In the genomic region with DNA sequence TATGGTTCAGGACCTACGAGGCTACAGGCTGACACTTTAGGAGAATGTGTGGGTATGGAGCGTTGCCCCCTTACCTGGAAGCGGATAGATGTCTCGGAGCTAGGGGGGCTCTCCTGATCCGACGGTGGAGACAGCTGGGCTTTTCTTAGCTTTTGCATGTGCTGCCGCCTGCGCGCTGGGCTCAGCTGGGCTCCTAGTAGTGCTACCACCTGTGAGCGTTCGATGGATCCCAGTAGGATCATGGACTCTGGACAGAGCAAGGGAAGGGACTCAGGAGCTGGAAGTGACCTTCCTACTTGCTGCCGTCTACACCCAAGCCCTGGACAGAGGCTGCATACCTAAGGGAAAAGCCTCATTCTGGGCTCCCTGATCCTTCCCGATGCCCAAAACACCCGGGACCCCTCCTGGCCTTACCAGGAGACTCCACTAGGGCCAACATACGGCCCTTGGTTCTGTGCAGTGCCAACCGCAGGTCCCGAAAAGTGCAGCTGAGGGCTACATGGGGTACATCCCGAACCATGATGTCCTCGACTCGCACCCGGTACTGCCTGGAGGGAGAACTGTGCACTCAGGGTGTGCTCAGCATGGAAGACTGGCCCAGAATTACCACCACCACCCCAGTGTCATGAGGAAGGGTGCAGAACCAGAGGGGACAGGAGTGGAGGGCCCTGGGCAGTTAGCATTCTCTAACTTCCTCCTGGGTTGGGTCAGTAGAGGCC, we compare ENCODE assay signal across 13 mouse cellular contexts. TPM values are rescaled to one million over a fixed set of nuclear protein-coding genes. Genes with fewer than 3 reads are reported as not detected.
A peak's percentile ranks its signal among the peaks of the same experiment; 100 is the strongest.
DNase-seq lines count a peak whose midpoint lies in the region; ATAC-seq lines count a peak whose summit lies in the region.
"Had no signal": no experiment of that assay in that cellular context is flagged by ENCODE, and none has a peak within 500 bp of the region (broad histone marks: within the 10 kb centered on the region; RNA-seq: fewer than 3 reads in every experiment).

No protein-coding gene starts in this region.

- peak; percentile 28 for DNase-seq in cerebellum, adult 9-11 months
- DNase-seq in hindbrain, embryonic 14.5 days (ENCODE audit: low spot score), result no peak
- no peak for DNase-seq in adrenal gland, postnatal 4 days (ENCODE audit: low spot score in 2 of 2)
- DNase-seq in urinary bladder, adult 18-20 months (ENCODE audit: low spot score in 2 of 2), result no peak
- DNase-seq: adrenal gland, postnatal 10 days; kidney, adult 8-10 months had no signal

- peaks cover 3% of the 10 kb centered on the region; the same call in 1 of the 2 replicates for H3K4me1 ChIP-seq in hindbrain, embryonic 14.5 days (replicated peaks; ENCODE audit: control insufficient read depth, insufficient read depth, low read length)
- H3K4me1 ChIP-seq in hindbrain, embryonic 13.5 days (replicated peaks), result peaks cover under 1% of the 10 kb centered on the region
- H3K4me1 ChIP-seq in midbrain, embryonic 13.5 days (replicated peaks), result peaks cover 2% of the 10 kb centered on the region; the same call in 1 of the 2 replicates
- 0 out of 2 replicates have a peak, but pooled peaks cover 3% of the 10 kb centered on the region for H3K4me1 ChIP-seq in midbrain, embryonic 15.5 days

- no peaks in the 10 kb centered on the region for H3K9me3 ChIP-seq in hindbrain, embryonic 14.5 days (ENCODE audit: control insufficient read depth, low read length)
- no peaks in the 10 kb centered on the region for H3K9me3 ChIP-seq in hindbrain, embryonic 13.5 days
- no peaks in the 10 kb centered on the region for H3K9me3 ChIP-seq in midbrain, embryonic 13.5 days
- no peaks in the 10 kb centered on the region for H3K9me3 ChIP-seq in midbrain, embryonic 15.5 days

- no peak overlapping the region for H3K27ac ChIP-seq in hindbrain, embryonic 14.5 days
- no peak overlapping the region for H3K27ac ChIP-seq in hindbrain, embryonic 13.5 days
- no peak overlapping the region for H3K27ac ChIP-seq in midbrain, embryonic 13.5 days
- no peak overlapping the region for H3K27ac ChIP-seq in midbrain, embryonic 15.5 days

- no peaks in the 10 kb centered on the region for H3K27me3 ChIP-seq in hindbrain, embryonic 14.5 days (ENCODE audit: control insufficient read depth, insufficient read depth, low read length)
- no peaks in the 10 kb centered on the region for H3K27me3 ChIP-seq in hindbrain, embryonic 13.5 days
- no peaks in the 10 kb centered on the region for H3K27me3 ChIP-seq in midbrain, embryonic 13.5 days
- H3K27me3 ChIP-seq in midbrain, embryonic 15.5 days (replicated peaks), result no peaks in the 10 kb centered on the region
- H3K27me3 ChIP-seq: CH12.LX had no signal

- WGBS in hindbrain, embryonic 14.5 days, result 95% methylated on average over 21 of the region's 21 CpGs
- WGBS in hindbrain, embryonic 13.5 days, result 92% methylated on average over 21 of the region's 21 CpGs
- 91% methylated on average over 21 of the region's 21 CpGs for WGBS in midbrain, embryonic 13.5 days
- WGBS in midbrain, embryonic 15.5 days, result 94% methylated on average over 21 of the region's 21 CpGs

- H3K36me3 ChIP-seq in hindbrain, embryonic 14.5 days (replicated peaks; ENCODE audit: control insufficient read depth, insufficient read depth), result peaks cover 90% of the 10 kb centered on the region
- peaks cover 95% of the 10 kb centered on the region for H3K36me3 ChIP-seq in hindbrain, embryonic 13.5 days
- peaks cover 86% of the 10 kb centered on the region for H3K36me3 ChIP-seq in midbrain, embryonic 13.5 days
- peaks cover 7% of the 10 kb centered on the region; the same call in 1 of the 2 replicates for H3K36me3 ChIP-seq in midbrain, embryonic 15.5 days (replicated peaks)

- ATAC-seq in cerebellum, adult (ENCODE audit: insufficient number of reproducible peaks, low FRiP score, low TSS enrichment), result no peak
- 0 out of 2 replicates have a peak, but pooled peaks have one; percentile 2 for ATAC-seq in hindbrain, embryonic 14.5 days (ENCODE audit: low FRiP score)
- ATAC-seq in hindbrain, embryonic 13.5 days (ENCODE audit: low FRiP score), result no peak; the same call in 1 of the 2 replicates
- peak; percentile 22; the same call in 1 of the 2 replicates for ATAC-seq in midbrain, embryonic 13.5 days
- no peak; the same call in 1 of the 2 replicates for ATAC-seq in midbrain, embryonic 15.5 days (replicated peaks)
- ATAC-seq: inflammation-experienced regulatory T-cells, adult 6 months had no signal

- H3K9ac ChIP-seq in hindbrain, embryonic 14.5 days, result no peak overlapping the region
- H3K9ac ChIP-seq in hindbrain, embryonic 13.5 days, result no peak overlapping the region
- H3K9ac ChIP-seq in midbrain, embryonic 13.5 days (replicated peaks), result no peak overlapping the region
- H3K9ac ChIP-seq in midbrain, embryonic 15.5 days, result no peak overlapping the region

- H3K4me2 ChIP-seq in hindbrain, embryonic 14.5 days (replicated peaks), result no peak overlapping the region
- H3K4me2 ChIP-seq in hindbrain, embryonic 13.5 days, result no peak overlapping the region
- no peak overlapping the region for H3K4me2 ChIP-seq in midbrain, embryonic 13.5 days (replicated peaks)
- no peak overlapping the region for H3K4me2 ChIP-seq in midbrain, embryonic 15.5 days

- no peak overlapping the region for H3K4me3 ChIP-seq in hindbrain, embryonic 14.5 days (replicated peaks; ENCODE audit: low read length)
- H3K4me3 ChIP-seq in hindbrain, embryonic 13.5 days, result no peak overlapping the region
- H3K4me3 ChIP-seq in midbrain, embryonic 13.5 days (replicated peaks), result no peak overlapping the region
- H3K4me3 ChIP-seq in midbrain, embryonic 15.5 days, result no peak overlapping the region

RNA-seq across cellular contexts. Expression of gene Polr2h, which starts 9.1 kb away (rescaled TPM):
- 93.2 and 95.9 TPM in 2 replicates for polyA plus RNA-seq in hindbrain, embryonic 14.5 days (2014; fragmentation: Nextera tagmentation; extraction: Ambion mirVana)
- 83.5 and 93.7 TPM in 2 replicates for polyA plus RNA-seq in hindbrain, embryonic 13.5 days (2015; fragmentation: Nextera tagmentation; extraction: Ambion mirVana)
- polyA plus RNA-seq in midbrain, embryonic 13.5 days (2015; fragmentation: Nextera tagmentation; extraction: Ambion mirVana), result 86.3 and 87.9 TPM in 2 replicates
- polyA plus RNA-seq in midbrain, embryonic 15.5 days (2015; fragmentation: Nextera tagmentation; extraction: Ambion mirVana), result 82.3 and 90.6 TPM in 2 replicates
- total RNA-seq in adrenal gland, postnatal 4 days (2021), result 10 to 100 TPM; 39.8 to 41.0 TPM

RNA-seq across cellular contexts. Expression of gene Clcn2, which starts 9.2 kb away (rescaled TPM):
- 28.7 and 32.1 TPM in 2 replicates for polyA plus RNA-seq in hindbrain, embryonic 14.5 days (2014; fragmentation: Nextera tagmentation; extraction: Ambion mirVana)
- polyA plus RNA-seq in hindbrain, embryonic 13.5 days (2015; fragmentation: Nextera tagmentation; extraction: Ambion mirVana), result 30.2 and 31.1 TPM in 2 replicates
- polyA plus RNA-seq in midbrain, embryonic 13.5 days (2015; fragmentation: Nextera tagmentation; extraction: Ambion mirVana), result 20.6 and 32.0 TPM in 2 replicates
- polyA plus RNA-seq in midbrain, embryonic 15.5 days (2015; fragmentation: Nextera tagmentation; extraction: Ambion mirVana), result 33.7 and 33.8 TPM in 2 replicates
- total RNA-seq in adrenal gland, postnatal 4 days (2021), result 10 to 100 TPM; 49.6 to 57.3 TPM

RNA-seq across cellular contexts. Expression of gene Fam131a, which starts 15.3 kb away (rescaled TPM):
- polyA plus RNA-seq in hindbrain, embryonic 14.5 days (2014; fragmentation: Nextera tagmentation; extraction: Ambion mirVana), result 41.8 and 44.2 TPM in 2 replicates
- 32.7 and 35.1 TPM in 2 replicates for polyA plus RNA-seq in hindbrain, embryonic 13.5 days (2015; fragmentation: Nextera tagmentation; extraction: Ambion mirVana)
- polyA plus RNA-seq in midbrain, embryonic 13.5 days (2015; fragmentation: Nextera tagmentation; extraction: Ambion mirVana), result 35.7 and 37.3 TPM in 2 replicates
- 58.1 and 58.5 TPM in 2 replicates for polyA plus RNA-seq in midbrain, embryonic 15.5 days (2015; fragmentation: Nextera tagmentation; extraction: Ambion mirVana)
- 10 to 100 TPM; 14.4 to 15.4 TPM for total RNA-seq in adrenal gland, postnatal 4 days (2021)

RNA-seq across cellular contexts. Expression of gene Chrd, which starts 24.5 kb away (rescaled TPM):
- polyA plus RNA-seq in hindbrain, embryonic 14.5 days (2014; fragmentation: Nextera tagmentation; extraction: Ambion mirVana), result 5.4 and 7.3 TPM in 2 replicates
- 5.7 and 6.4 TPM in 2 replicates for polyA plus RNA-seq in hindbrain, embryonic 13.5 days (2015; fragmentation: Nextera tagmentation; extraction: Ambion mirVana)
- polyA plus RNA-seq in midbrain, embryonic 13.5 days (2015; fragmentation: Nextera tagmentation; extraction: Ambion mirVana), result 3.8 and 4.3 TPM in 2 replicates
- 5.6 and 5.7 TPM in 2 replicates for polyA plus RNA-seq in midbrain, embryonic 15.5 days (2015; fragmentation: Nextera tagmentation; extraction: Ambion mirVana)
- total RNA-seq in adrenal gland, postnatal 4 days (2021), result 10 to 100 TPM; 14.8 to 17.1 TPM
- total RNA-seq: CH12.LX; megakaryocyte-erythroid progenitor cell, adult 5-6 weeks had no signal
- polyA plus RNA-seq: inflammation-experienced regulatory T-cells, adult 6 months had no signal

RNA-seq across cellular contexts. Expression of gene Thpo, which starts 25.9 kb away (rescaled TPM):
- 0.86 and 1.2 TPM in 2 replicates for polyA plus RNA-seq in hindbrain, embryonic 14.5 days (2014; fragmentation: Nextera tagmentation; extraction: Ambion mirVana)
- 0.88 and 1.1 TPM in 2 replicates for polyA plus RNA-seq in hindbrain, embryonic 13.5 days (2015; fragmentation: Nextera tagmentation; extraction: Ambion mirVana)
- 0.71 and 1.4 TPM in 2 replicates for polyA plus RNA-seq in midbrain, embryonic 13.5 days (2015; fragmentation: Nextera tagmentation; extraction: Ambion mirVana)
- polyA plus RNA-seq in midbrain, embryonic 15.5 days (2015; fragmentation: Nextera tagmentation; extraction: Ambion mirVana), result 1.3 and 1.7 TPM in 2 replicates
- total RNA-seq in adrenal gland, postnatal 4 days (2021), result 1 to 10 TPM; 3.8 to 5.0 TPM
- total RNA-seq: megakaryocyte-erythroid progenitor cell, adult 5-6 weeks had no signal
- polyA plus RNA-seq: inflammation-experienced regulatory T-cells, adult 6 months had no signal

Comparison
In these comparisons a context has a peak if more than half of its experiments do, and no peak if none do; other contexts are left out.
1. ATAC-seq: peak in hindbrain, embryonic 14.5 days (single experiment) and midbrain, embryonic 13.5 days (single experiment); none in cerebellum, adult (single experiment), hindbrain, embryonic 13.5 days (single experiment) and midbrain, embryonic 15.5 days (single experiment).